Mouse (Mus musculus) intestine, embryonic 14.5 days (tissue): ENCODE measurements at regions not wholly inside any gene's neighbourhood (a gene's known extent, or its start where the extent isn't known, plus 50 kb on each side); places are given as distances from the start of the nearest gene placed in this dataset.

Experiments
- ATAC-seq: fragments of 200-750 bp; cut with Nextera tagmentation; replicated peaks from 2 replicates; pipeline ENCODE4 v1.8.0; 2017; ENCODE audit warnings: low read depth, moderate number of reproducible peaks, moderate TSS enrichment, moderate library complexity; ENCODE audit not compliant: low FRiP score, low TSS enrichment
- DNase-seq: peaks from one replicate; pipeline ENCODE4 v3.0.0-alpha.2; 2018; ENCODE audit warnings: low spot score
- H3K27ac ChIP-seq: fragments of 300-500 bp; sonication (generic); 2 replicates; pipeline ENCODE4 v1.5.1; 2014; ENCODE audit warnings: low read depth, mild to moderate bottlenecking, control low read depth
- H3K27me3 ChIP-seq: fragments of 300-500 bp; sonication (generic); replicated peaks from 2 replicates; pipeline ENCODE4 v1.6.1; 2014; ENCODE audit warnings: low read length, control low read depth; ENCODE audit not compliant: control insufficient read depth, insufficient read depth
- H3K36me3 ChIP-seq: fragments of 300-500 bp; sonication (generic); 2 replicates; pipeline ENCODE4 v1.6.1; 2014; ENCODE audit warnings: low read length, control low read depth; ENCODE audit not compliant: control insufficient read depth, insufficient read depth
- H3K4me1 ChIP-seq: fragments of 300-500 bp; sonication (generic); replicated peaks from 2 replicates; pipeline ENCODE4 v1.6.1; 2014; ENCODE audit warnings: low read length, control low read depth, mixed read lengths; ENCODE audit not compliant: control insufficient read depth, insufficient read depth
- H3K4me2 ChIP-seq: fragments of 300-500 bp; sonication (generic); 2 replicates; pipeline ENCODE4 v1.6.1; 2014; ENCODE audit warnings: low read length
- H3K4me3 ChIP-seq: fragments of 300-500 bp; sonication (generic); 2 replicates; pipeline ENCODE4 v1.5.1; 2014; ENCODE audit warnings: low read depth, low read length, control low read depth, mixed read lengths
- H3K9ac ChIP-seq: fragments of 300-500 bp; sonication (generic); 2 replicates; pipeline ENCODE4 v1.6.1; 2014; ENCODE audit warnings: mild to moderate bottlenecking, low read length
- H3K9me3 ChIP-seq: fragments of 300-500 bp; sonication (generic); 2 replicates; pipeline ENCODE4 v1.6.1; 2016; ENCODE audit warnings: low read length, control low read depth; ENCODE audit not compliant: control insufficient read depth
- WGBS: fragments of 180-500 bp; shearing (Covaris S2); extraction: QIAGEN DNeasy Blood & Tissue Kit; methylation state at CpG from one replicate; pipeline ENCODE4 v1.1.7; 2014; 5-methylcytosine and 5-hydroxymethylcytosine counted together

- Histone ChIP-seq H3K27me3 (no peaks in the 10 kb centered on the region), H3K4me2 (no peak overlapping the region), H3K9ac (no peak overlapping the region), H3K4me3 (no peak overlapping the region), H3K27ac (no peak overlapping the region), H3K36me3 (no peaks in the 10 kb centered on the region), H3K4me1 (peaks cover 13% of the 10 kb centered on the region), H3K9me3 (no peaks in the 10 kb centered on the region)
- DNase-seq (no peak), ATAC-seq (peak; percentile 68; the same call in 1 of the 2 replicates)
- 40% methylated on average over 10 of the region's 10 CpGs for WGBS
Measured at GRCm38 (mm10) chr14:76851473-76852214, 184.9 kb upstream of the Ccdc122 start.

- Histone ChIP-seq H3K9me3 (no peaks in the 10 kb centered on the region), H3K4me1 (peaks cover 11% of the 10 kb centered on the region), H3K27me3 (no peaks in the 10 kb centered on the region), H3K36me3 (no peaks in the 10 kb centered on the region), H3K4me2 (no peak overlapping the region), H3K9ac (no peak overlapping the region), H3K27ac (no peak overlapping the region), H3K4me3 (no peak overlapping the region)
- no peak for DNase-seq
- 91% methylated on average over 4 of the region's 4 CpGs for WGBS
- no peak for ATAC-seq
Measured at GRCm38 (mm10) chr14:76850641-76851040, 185.9 kb upstream of the Ccdc122 start.

- Histone ChIP-seq H3K36me3 (no peaks in the 10 kb centered on the region), H3K9me3 (no peaks in the 10 kb centered on the region), H3K4me3 (no peak overlapping the region), H3K9ac (no peak overlapping the region), H3K27ac (no peak overlapping the region), H3K4me2 (no peak overlapping the region; the same call in 1 of the 2 replicates), H3K4me1 (peaks cover 11% of the 10 kb centered on the region), H3K27me3 (no peaks in the 10 kb centered on the region)
- ATAC-seq: no peak
- no peak for DNase-seq
- WGBS: 50% methylated on average over 13 of the region's 13 CpGs
Measured at GRCm38 (mm10) chr14:76850051-76850450, 186.5 kb upstream of the Ccdc122 start.

- WGBS: 54% methylated on average over 6 of the region's 6 CpGs
- DNase-seq (no peak), ATAC-seq (no peak)
- H3K9ac ChIP-seq: no peak overlapping the region
- peaks cover 11% of the 10 kb centered on the region for H3K4me1 ChIP-seq
- no peak overlapping the region for H3K4me3 ChIP-seq
- H3K27ac ChIP-seq: no peak overlapping the region
- H3K27me3 ChIP-seq: no peaks in the 10 kb centered on the region
- H3K36me3 ChIP-seq: no peaks in the 10 kb centered on the region
- H3K4me2 ChIP-seq: no peak overlapping the region; the same call in 1 of the 2 replicates
- no peaks in the 10 kb centered on the region for H3K9me3 ChIP-seq
Measured at GRCm38 (mm10) chr14:76849636-76850035, 186.9 kb upstream of the Ccdc122 start.

GRCm38 (mm10) chr14:76849071-76849470 lies 187.5 kb upstream of the Ccdc122 start:
- no peak for DNase-seq
- no peak overlapping the region for H3K27ac ChIP-seq
- H3K9ac ChIP-seq: no peak overlapping the region
- no peaks in the 10 kb centered on the region for H3K27me3 ChIP-seq
- ATAC-seq: no peak
- no peaks in the 10 kb centered on the region for H3K9me3 ChIP-seq
- 83% methylated on average over 3 of the region's 3 CpGs for WGBS
- no peak overlapping the region for H3K4me3 ChIP-seq
- H3K4me1 ChIP-seq: peaks cover 11% of the 10 kb centered on the region
- H3K4me2 ChIP-seq: no peak overlapping the region
- no peaks in the 10 kb centered on the region for H3K36me3 ChIP-seq

GRCm38 (mm10) chr14:76845706-76846105 lies 190.9 kb upstream of the Ccdc122 start:
- WGBS: 72% methylated on average over 3 of the region's 3 CpGs
- Histone ChIP-seq H3K27me3 (no peaks in the 10 kb centered on the region), H3K9me3 (no peaks in the 10 kb centered on the region), H3K4me3 (no peak overlapping the region), H3K27ac (no peak overlapping the region), H3K4me1 (0 out of 2 replicates have a peak, but pooled peaks cover 4% of the 10 kb centered on the region), H3K9ac (no peak overlapping the region), H3K36me3 (no peaks in the 10 kb centered on the region), H3K4me2 (no peak overlapping the region)
- ATAC-seq: no peak
- DNase-seq: no peak

GRCm38 (mm10) chr14:76844717-76845116 lies 191.9 kb upstream of the Ccdc122 start:
- 93% methylated on average over 1 of the region's 1 CpGs for WGBS
- H3K9ac ChIP-seq: no peak overlapping the region

GRCm38 (mm10) chr14:76837583-76838220 lies 198.9 kb upstream of the Ccdc122 start:
- DNase-seq: no peak
- Histone ChIP-seq H3K9ac (no peak overlapping the region), H3K4me1 (peaks cover 7% of the 10 kb centered on the region; the same call in 1 of the 2 replicates), H3K36me3 (no peaks in the 10 kb centered on the region), H3K4me2 (no peak overlapping the region), H3K27ac (no peak overlapping the region), H3K27me3 (no peaks in the 10 kb centered on the region), H3K9me3 (no peaks in the 10 kb centered on the region), H3K4me3 (no peak overlapping the region)
- WGBS: 85% methylated on average over 5 of the region's 5 CpGs
- ATAC-seq: no peak

More at GRCm38 (mm10) chr14:76844717-76845116, 191.9 kb upstream of the Ccdc122 start:
- H3K27ac ChIP-seq: no peak overlapping the region
- H3K4me2 ChIP-seq: no peak overlapping the region
- H3K4me3 ChIP-seq: no peak overlapping the region
- ATAC-seq (no peak), DNase-seq (no peak)
- no peaks in the 10 kb centered on the region for H3K36me3 ChIP-seq
- no peaks in the 10 kb centered on the region for H3K9me3 ChIP-seq
- no peaks in the 10 kb centered on the region for H3K27me3 ChIP-seq
- H3K4me1 ChIP-seq: 0 out of 2 replicates have a peak, but pooled peaks cover under 1% of the 10 kb centered on the region
